Mouse (Mus musculus) liver, embryonic 14.5 days (tissue): ENCODE results near the gene Nup188. TPM values are rescaled to one million over a fixed set of nuclear protein-coding genes. Genes with fewer than 3 reads are reported as not detected.

Experiments
- ATAC-seq: fragments of 200-750 bp; cut with Nextera tagmentation; 2 replicates; pipeline ENCODE4 v1.8.0; 2017; ENCODE audit warnings: moderate number of reproducible peaks, mild to moderate bottlenecking, moderate library complexity; ENCODE audit not compliant: insufficient read depth
- DNase-seq, 3 experiments: peaks; one replicate each; pipeline ENCODE4 v3.0.0-alpha.2; 2012 to 2013; ENCODE audit warnings: low read depth in 3 of 3, low spot score in 3 of 3
- H3K27ac ChIP-seq: fragments of 300-500 bp; sonication (generic); 2 replicates; pipeline ENCODE4 v1.5.1; 2014; ENCODE audit warnings: moderate library complexity, mild to moderate bottlenecking, control low read depth, inconsistent platforms
- H3K27me3 ChIP-seq: fragments of 300-500 bp; sonication (generic); 2 replicates; pipeline ENCODE4 v1.6.1; 2014; ENCODE audit warnings: mild to moderate bottlenecking, low read length, moderate library complexity; ENCODE audit not compliant: control insufficient read depth, insufficient read depth
- H3K36me3 ChIP-seq: fragments of 300-500 bp; sonication (generic); replicated peaks from 2 replicates; pipeline ENCODE4 v1.6.1; 2014; ENCODE audit warnings: low read depth; ENCODE audit not compliant: control insufficient read depth, insufficient read depth
- H3K4me1 ChIP-seq, 2 experiments: fragments of 200-500 bp in 1 of 2; fragments of 300-500 bp in 1 of 2; sonication (generic) in 1 of 2; replicated peaks; 2 replicates each; pipeline ENCODE4 v1.6.1; 2012 to 2014; ENCODE audit warnings: antibody characterized with exemption in 1 of 2, inconsistent platforms in 1 of 2, low read length in 1 of 2; ENCODE audit not compliant: control insufficient read depth in 2 of 2, insufficient read depth in 2 of 2
- H3K4me2 ChIP-seq: fragments of 300-500 bp; sonication (generic); 2 replicates; pipeline ENCODE4 v1.6.1; 2014; ENCODE audit warnings: low read depth, mild to moderate bottlenecking, control low read depth, moderate library complexity
- H3K4me3 ChIP-seq, 2 experiments: fragments of 200-500 bp in 1 of 2; fragments of 300-500 bp in 1 of 2; sonication (generic) in 1 of 2; 2 replicates each; pipeline ENCODE4 v1.5.1; 2012 to 2014; ENCODE audit warnings: low read depth in 2 of 2, low read length in 2 of 2, mild to moderate bottlenecking in 2 of 2, control low read depth in 1 of 2, inconsistent platforms in 1 of 2, moderate library complexity in 1 of 2; ENCODE audit not compliant: insufficient read depth in 1 of 2
- H3K9ac ChIP-seq: fragments of 300-500 bp; sonication (generic); replicated peaks from 2 replicates; pipeline ENCODE4 v1.6.1; 2014; ENCODE audit warnings: mild to moderate bottlenecking, control low read depth, moderate library complexity
- H3K9me3 ChIP-seq: fragments of 300-500 bp; sonication (generic); 2 replicates; pipeline ENCODE4 v1.6.1; 2016; ENCODE audit warnings: low read length, mixed read lengths; ENCODE audit not compliant: control insufficient read depth
- CTCF ChIP-seq: IDR thresholded peaks from 2 replicates; pipeline ENCODE4 v1.5.1; 2016; ENCODE audit warnings: antibody characterized with exemption, low read depth, control low read depth
- EP300 ChIP-seq: IDR thresholded peaks from 2 replicates; pipeline ENCODE4 v1.6.1; 2016; ENCODE audit warnings: antibody characterized with exemption, low read depth
- WGBS: fragments of 180-500 bp; shearing (Covaris S2); extraction: QIAGEN DNeasy Blood & Tissue Kit; methylation state at CpG from one replicate; pipeline ENCODE4 v1.1.7; 2014; ENCODE audit not compliant: insufficient replicate concordance; 5-methylcytosine and 5-hydroxymethylcytosine counted together
- polyA plus RNA-seq, 2 experiments: library from polyadenylated mRNA; depleted of rRNA in 1 of 2; stranded (reverse) in 1 of 2; unstranded in 1 of 2; fragments of >200 nt; fragmentation: Nextera tagmentation in 1 of 2; extraction: Ambion mirVana in 1 of 2; gene quantifications; 2 replicates each; pipeline versions ENCODE4 v1.2.1 to v1.2.3; 2012 to 2014

The Nup188 gene
- polyA plus RNA-seq, 2 experiments, result 16.1 to 19.1 TPM

GRCm38 (mm10) chr2:30251417-30252104 lies 34.6 kb upstream of the Nup188 start:
- peaks cover 15% of the 10 kb centered on the region for H3K36me3 ChIP-seq
- no peaks in the 10 kb centered on the region for H3K9me3 ChIP-seq
- ATAC-seq, result peak; percentile 82
- TF ChIP-seq EP300, result no peak
- no peak for TF ChIP-seq CTCF
- no peak overlapping the region for H3K4me3 ChIP-seq
- H3K4me2 ChIP-seq, result no peak overlapping the region
- H3K27ac ChIP-seq, result no peak overlapping the region
- peaks cover 6 to 10% of the 10 kb centered on the region in 2 experiments; a peak in 3 of 4 replicates for H3K4me1 ChIP-seq
- 34% methylated on average over 5 of the region's 5 CpGs for WGBS
- peak in 1 of 3 experiments; percentile 36 for DNase-seq
- no peak overlapping the region for H3K9ac ChIP-seq
- H3K27me3 ChIP-seq, result no peaks in the 10 kb centered on the region

GRCm38 (mm10) chr2:30252521-30252920 lies 33.7 kb upstream of the Nup188 start:
- peaks cover 6 to 10% of the 10 kb centered on the region in 2 experiments; a peak in 3 of 4 replicates for H3K4me1 ChIP-seq
- DNase-seq, result no peak
- no peaks in the 10 kb centered on the region for H3K9me3 ChIP-seq
- no peak overlapping the region for H3K27ac ChIP-seq
- H3K9ac ChIP-seq, result no peak overlapping the region
- H3K36me3 ChIP-seq, result peaks cover 23% of the 10 kb centered on the region
- H3K4me3 ChIP-seq, result no peak overlapping the region
- WGBS, result 84% methylated on average over 3 of the region's 3 CpGs
- ATAC-seq, result no peak
- H3K4me2 ChIP-seq, result no peak overlapping the region
- H3K27me3 ChIP-seq, result no peaks in the 10 kb centered on the region
- TF ChIP-seq CTCF (no peak), EP300 (no peak)

GRCm38 (mm10) chr2:30253809-30254208 lies 32.4 kb upstream of the Nup188 start:
- H3K9ac ChIP-seq, result no peak overlapping the region
- H3K4me3 ChIP-seq, result no peak overlapping the region
- 34% methylated on average over 5 of the region's 5 CpGs for WGBS
- no peaks in the 10 kb centered on the region for H3K27me3 ChIP-seq
- TF ChIP-seq CTCF, result no peak
- no peak for TF ChIP-seq EP300
- DNase-seq, result no peak
- H3K36me3 ChIP-seq, result peaks cover 27% of the 10 kb centered on the region
- H3K4me2 ChIP-seq, result no peak overlapping the region
- no peak for ATAC-seq
- H3K9me3 ChIP-seq, result no peaks in the 10 kb centered on the region
- H3K4me1 ChIP-seq, result peaks cover 6 to 15% of the 10 kb centered on the region in 2 experiments; a peak in 3 of 4 replicates
- no peak overlapping the region for H3K27ac ChIP-seq

- Histone ChIP-seq H3K4me1 (peaks cover 6 to 15% of the 10 kb centered on the region in 2 experiments; a peak in 3 of 4 replicates), H3K4me3 (no peak overlapping the region), H3K27me3 (no peaks in the 10 kb centered on the region), H3K4me2 (no peak overlapping the region), H3K9me3 (no peaks in the 10 kb centered on the region), H3K9ac (no peak overlapping the region), H3K36me3 (peaks cover 31% of the 10 kb centered on the region), H3K27ac (no peak overlapping the region)
- DNase-seq, result no peak
- no peak for TF ChIP-seq CTCF
- no peak for TF ChIP-seq EP300
- 90% methylated on average over 42 of the region's 42 CpGs for WGBS
- ATAC-seq, result no peak
Measured at GRCm38 (mm10) chr2:30255631-30256395, 30.4 kb upstream of the Nup188 start.
